In genomic region chr3:34692394-34692745, GRCm38 (mm10) we compare ENCODE assay signal across 9 mouse cellular contexts. TPM values are rescaled to one million over a fixed set of nuclear protein-coding genes. Genes with fewer than 3 reads are reported as not detected.
A peak's percentile ranks its signal among the peaks of the same experiment; 100 is the strongest.
DNase-seq lines count a peak whose midpoint lies in the region; ATAC-seq and TF ChIP-seq lines count a peak whose summit lies in the region.
"Had no signal": no experiment of that assay in that cellular context is flagged by ENCODE, and none has a peak within 500 bp of the region (broad histone marks: within the 10 kb centered on the region; RNA-seq: fewer than 3 reads in every experiment).

No protein-coding gene starts in this region.

- 24% methylated on average over 15 of the region's 15 CpGs for WGBS in lung, embryonic 15.5 days
- WGBS in limb, embryonic 10.5 days = 25% methylated on average over 15 of the region's 15 CpGs
- WGBS in olfactory bulb, adult 2 months = 24% methylated on average over 15 of the region's 15 CpGs

- H3K27me3 ChIP-seq in lung, embryonic 15.5 days = 0 out of 2 replicates have a peak, but pooled peaks cover 6% of the 10 kb centered on the region
- peaks cover 6% of the 10 kb centered on the region; the same call in 1 of the 2 replicates for H3K27me3 ChIP-seq in limb, embryonic 10.5 days (ENCODE audit: low read depth, poor library complexity, severe bottlenecking)

- H3K4me2 ChIP-seq in lung, embryonic 15.5 days = peak overlapping the region; percentile 58

- no peak overlapping the region for H3K27ac ChIP-seq in lung, embryonic 15.5 days
- peak overlapping the region; percentile 82 for H3K27ac ChIP-seq in limb, embryonic 10.5 days
- H3K27ac ChIP-seq in olfactory bulb, adult 2 months (ENCODE audit: insufficient read depth, low read depth, low read length) = peak overlapping the region; percentile 46; the same call in 1 of the 2 replicates

- peak; percentile 23 for DNase-seq in embryo, embryonic 11.5 days (ENCODE audit: low read depth, low spot score)
- no peak for DNase-seq in embryo, embryonic 9.5 days (ENCODE audit: extremely low spot score)
- DNase-seq in lung, postnatal 36 days = no peak
- no peak for DNase-seq in limb, embryonic 10.5 days (ENCODE audit: low spot score)
- no peak for DNase-seq in lung, postnatal 25 days (ENCODE audit: low spot score)
- DNase-seq: thymus, postnatal 25 days had no signal

- peak overlapping the region; percentile 18 for H3K4me3 ChIP-seq in lung, embryonic 15.5 days
- H3K4me3 ChIP-seq in limb, embryonic 10.5 days = peak overlapping the region; percentile 44
- H3K4me3 ChIP-seq in olfactory bulb, adult 2 months (ENCODE audit: insufficient read depth, low read depth, low read length) = peak overlapping the region; percentile 45

- no peak for ATAC-seq in lung, embryonic 15.5 days (ENCODE audit: borderline replicate concordance, extremely low read depth, low FRiP score, low TSS enrichment)
- no peak for ATAC-seq in activated CD4-positive, CD25-positive, alpha-beta regulatory T cell, adult 4 months

- H3K9ac ChIP-seq in lung, embryonic 15.5 days = no peak overlapping the region

- H3K36me3 ChIP-seq in lung, embryonic 15.5 days = no peaks in the 10 kb centered on the region
- H3K36me3 ChIP-seq in limb, embryonic 10.5 days = no peaks in the 10 kb centered on the region

- TF ChIP-seq CTCF in olfactory bulb, adult 2 months (IDR thresholded peaks at IDR 0.05; ENCODE audit: insufficient read depth, low read depth, low read length) = no peak

- no peaks in the 10 kb centered on the region for H3K9me3 ChIP-seq in lung, embryonic 15.5 days
- H3K9me3 ChIP-seq in limb, embryonic 10.5 days (replicated peaks) = no peaks in the 10 kb centered on the region

- H3K4me1 ChIP-seq in lung, embryonic 15.5 days = peaks cover 5% of the 10 kb centered on the region; the same call in 1 of the 2 replicates
- peaks cover 11% of the 10 kb centered on the region for H3K4me1 ChIP-seq in limb, embryonic 10.5 days
- peaks cover 7% of the 10 kb centered on the region for H3K4me1 ChIP-seq in olfactory bulb, adult 2 months (ENCODE audit: control insufficient read depth, insufficient read depth, low read length)

- TF ChIP-seq POLR2A in olfactory bulb, adult 2 months (IDR thresholded peaks at IDR 0.05; ENCODE audit: insufficient read depth, low read depth, low read length) = no peak

RNA-seq across cellular contexts. Expression of gene Sox2, which starts 42.2 kb away (rescaled TPM):
- 4.1 and 5.3 TPM in 2 replicates for polyA plus RNA-seq in lung, embryonic 15.5 days (2015; fragmentation: Nextera tagmentation; extraction: Ambion mirVana)
- polyA plus RNA-seq in limb, embryonic 10.5 days (2016; fragmentation: Nextera tagmentation; extraction: Ambion mirVana) = 0.09 and 0.20 TPM in 2 replicates
- polyA plus RNA-seq in olfactory bulb, adult 2 months (2012; ENCODE audit: insufficient read depth, insufficient read length, low replicate concordance, missing spikeins) = not detected in 2 replicates
- not detected for polyA plus RNA-seq in activated CD4-positive, CD25-positive, alpha-beta regulatory T cell, adult 4 months (2017; shearing (Covaris generic))
